Mouse (Mus musculus) kidney, embryonic 14.5 days (tissue): Measurements from ENCODE around the gene Agps. TPM values are rescaled to one million over a fixed set of nuclear protein-coding genes. Genes with fewer than 3 reads are reported as not detected.

Experiments
- ATAC-seq: fragments of 200-750 bp; cut with Nextera tagmentation; 2 replicates; pipeline ENCODE4 v1.8.0; 2017; ENCODE audit warnings: moderate number of reproducible peaks, mild to moderate bottlenecking, moderate TSS enrichment, moderate library complexity; ENCODE audit not compliant: low FRiP score, low TSS enrichment
- H3K27ac ChIP-seq: fragments of 300-500 bp; sonication (generic); 2 replicates; pipeline ENCODE4 v1.5.1; 2014; ENCODE audit warnings: low read depth, mild to moderate bottlenecking, low read length, moderate library complexity, mixed read lengths
- H3K27me3 ChIP-seq: fragments of 300-500 bp; sonication (generic); 2 replicates; pipeline ENCODE4 v1.6.1; 2014; ENCODE audit warnings: mild to moderate bottlenecking, low read length; ENCODE audit not compliant: control insufficient read depth, insufficient read depth
- H3K36me3 ChIP-seq: fragments of 300-500 bp; sonication (generic); 2 replicates; pipeline ENCODE4 v1.6.1; 2014; ENCODE audit warnings: low read length, mixed read lengths; ENCODE audit not compliant: control insufficient read depth, insufficient read depth
- H3K4me1 ChIP-seq: fragments of 300-500 bp; sonication (generic); 2 replicates; pipeline ENCODE4 v1.6.1; 2014; ENCODE audit warnings: low read length, mixed read lengths; ENCODE audit not compliant: control insufficient read depth, insufficient read depth
- H3K4me2 ChIP-seq: fragments of 300-500 bp; sonication (generic); replicated peaks from 2 replicates; pipeline ENCODE4 v1.6.1; 2014; ENCODE audit warnings: low read depth, mild to moderate bottlenecking, low read length
- H3K4me3 ChIP-seq: fragments of 300-500 bp; sonication (generic); 2 replicates; pipeline ENCODE4 v1.5.1; 2014; ENCODE audit warnings: mild to moderate bottlenecking, low read length
- H3K9ac ChIP-seq: fragments of 300-500 bp; sonication (generic); 2 replicates; pipeline ENCODE4 v1.6.1; 2014; ENCODE audit warnings: low read depth, mild to moderate bottlenecking, low read length, moderate library complexity
- H3K9me3 ChIP-seq: fragments of 300-500 bp; sonication (generic); 2 replicates; pipeline ENCODE4 v1.6.1; 2016; ENCODE audit warnings: low read length; ENCODE audit not compliant: control insufficient read depth
- WGBS: fragments of 180-500 bp; shearing (Covaris S2); extraction: QIAGEN DNeasy Blood & Tissue Kit; methylation state at CpG from one replicate; pipeline ENCODE4 v1.1.7; 2014; 5-methylcytosine and 5-hydroxymethylcytosine counted together
- polyA plus RNA-seq: library from polyadenylated mRNA; unstranded; fragments of >200 nt; fragmentation: Nextera tagmentation; extraction: Ambion mirVana; gene quantifications from 2 replicates; pipeline ENCODE4 v1.2.1, GENCODE M21; 2014

The Agps gene
- polyA plus RNA-seq, 1 experiment from 2014 or later = 51.3 TPM

- H3K4me2 ChIP-seq = no peak overlapping the region
- ATAC-seq = 0 out of 2 replicates have a peak, but pooled peaks have one; percentile 16
- H3K27me3 ChIP-seq = no peaks in the 10 kb centered on the region; the same call in 1 of the 2 replicates
- H3K36me3 ChIP-seq = no peaks in the 10 kb centered on the region
- no peaks in the 10 kb centered on the region for H3K9me3 ChIP-seq
- WGBS = 54% methylated on average over 14 of the region's 14 CpGs
- H3K4me1 ChIP-seq = peaks cover 9% of the 10 kb centered on the region
- no peak overlapping the region for H3K27ac ChIP-seq
- H3K4me3 ChIP-seq = no peak overlapping the region
- no peak overlapping the region for H3K9ac ChIP-seq
Observed at GRCm38 (mm10) chr2:75955709-75956108, 123.7 kb downstream of the Agps start.

GRCm38 (mm10) chr2:75959183-75959849 is 127.3 kb downstream of the Agps start:
- Histone ChIP-seq H3K9me3 (no peaks in the 10 kb centered on the region), H3K4me2 (peak overlapping the region; percentile 13; the same call in 1 of the 2 replicates), H3K4me1 (peaks cover 11% of the 10 kb centered on the region), H3K4me3 (no peak overlapping the region), H3K9ac (no peak overlapping the region), H3K27ac (no peak overlapping the region), H3K27me3 (no peaks in the 10 kb centered on the region; the same call in 1 of the 2 replicates), H3K36me3 (no peaks in the 10 kb centered on the region)
- no peak for ATAC-seq
- 33% methylated on average over 18 of the region's 18 CpGs for WGBS

- no peak overlapping the region for H3K4me3 ChIP-seq
- WGBS = 22% methylated on average over 15 of the region's 15 CpGs
- peaks cover 11% of the 10 kb centered on the region for H3K4me1 ChIP-seq
- no peak overlapping the region for H3K9ac ChIP-seq
- peak overlapping the region; percentile 13; the same call in 1 of the 2 replicates for H3K4me2 ChIP-seq
- H3K36me3 ChIP-seq = no peaks in the 10 kb centered on the region
- peak overlapping the region; percentile 38; the same call in 1 of the 2 replicates for H3K27ac ChIP-seq
- H3K9me3 ChIP-seq = no peaks in the 10 kb centered on the region
- no peak for ATAC-seq
- H3K27me3 ChIP-seq = no peaks in the 10 kb centered on the region; the same call in 1 of the 2 replicates
Observed at GRCm38 (mm10) chr2:75959850-75960365, 127.9 kb downstream of the Agps start.

- no peaks in the 10 kb centered on the region for H3K9me3 ChIP-seq
- no peaks in the 10 kb centered on the region; the same call in 1 of the 2 replicates for H3K27me3 ChIP-seq
- no peak overlapping the region for H3K4me2 ChIP-seq
- WGBS = 44% methylated on average over 15 of the region's 15 CpGs
- peaks cover 11% of the 10 kb centered on the region for H3K4me1 ChIP-seq
- no peak overlapping the region for H3K4me3 ChIP-seq
- peak; percentile 60; the same call in 1 of the 2 replicates for ATAC-seq
- peak overlapping the region; percentile 38; the same call in 1 of the 2 replicates for H3K27ac ChIP-seq
- no peak overlapping the region for H3K9ac ChIP-seq
- no peaks in the 10 kb centered on the region for H3K36me3 ChIP-seq
Observed at GRCm38 (mm10) chr2:75960366-75961330, 128.7 kb downstream of the Agps start.

- Histone ChIP-seq H3K36me3 (no peaks in the 10 kb centered on the region), H3K4me3 (no peak overlapping the region), H3K4me2 (no peak overlapping the region), H3K27me3 (no peaks in the 10 kb centered on the region; the same call in 1 of the 2 replicates), H3K9me3 (no peaks in the 10 kb centered on the region), H3K4me1 (peaks cover 11% of the 10 kb centered on the region), H3K27ac (no peak overlapping the region), H3K9ac (no peak overlapping the region)
- no peak for ATAC-seq
- 75% methylated on average over 10 of the region's 10 CpGs for WGBS
Observed at GRCm38 (mm10) chr2:75963211-75963840, 131.3 kb downstream of the Agps start.

- H3K9me3 ChIP-seq = no peaks in the 10 kb centered on the region
- H3K4me2 ChIP-seq = no peak overlapping the region
- no peak overlapping the region for H3K9ac ChIP-seq
- WGBS = 61% methylated on average over 5 of the region's 5 CpGs
- H3K36me3 ChIP-seq = no peaks in the 10 kb centered on the region
- ATAC-seq = no peak; the same call in 1 of the 2 replicates
- H3K27me3 ChIP-seq = no peaks in the 10 kb centered on the region; the same call in 1 of the 2 replicates
- no peak overlapping the region for H3K4me3 ChIP-seq
- H3K4me1 ChIP-seq = peaks cover 11% of the 10 kb centered on the region
- no peak overlapping the region for H3K27ac ChIP-seq
Observed at GRCm38 (mm10) chr2:75964051-75964450, 132.1 kb downstream of the Agps start.

GRCm38 (mm10) chr2:75964512-75964911 is 132.5 kb downstream of the Agps start:
- Histone ChIP-seq H3K9me3 (no peaks in the 10 kb centered on the region), H3K4me3 (no peak overlapping the region), H3K36me3 (no peaks in the 10 kb centered on the region), H3K4me2 (peak overlapping the region; percentile 41), H3K4me1 (peaks cover 11% of the 10 kb centered on the region), H3K9ac (no peak overlapping the region), H3K27ac (no peak overlapping the region; the same call in 1 of the 2 replicates), H3K27me3 (no peaks in the 10 kb centered on the region; the same call in 1 of the 2 replicates)
- whole genome bisulfite sequencing = 11% methylated on average over 14 of the region's 14 CpGs
- ATAC-seq = peak; percentile 57

GRCm38 (mm10) chr2:75964972-75965371 is 133.0 kb downstream of the Agps start:
- no peak overlapping the region for H3K9ac ChIP-seq
- H3K36me3 ChIP-seq = no peaks in the 10 kb centered on the region
- H3K4me1 ChIP-seq = peaks cover 9% of the 10 kb centered on the region
- H3K4me3 ChIP-seq = no peak overlapping the region
- ATAC-seq = peak; percentile 50; the same call in 1 of the 2 replicates
- no peaks in the 10 kb centered on the region; the same call in 1 of the 2 replicates for H3K27me3 ChIP-seq
- WGBS = 23% methylated on average over 5 of the region's 5 CpGs
- no peak overlapping the region; the same call in 1 of the 2 replicates for H3K27ac ChIP-seq
- H3K9me3 ChIP-seq = no peaks in the 10 kb centered on the region
- peak overlapping the region; percentile 41 for H3K4me2 ChIP-seq
